Mouse (Mus musculus) intestine, embryonic 16.5 days (tissue): ENCODE results near the gene Sergef. TPM values are rescaled to one million over a fixed set of nuclear protein-coding genes. Genes with fewer than 3 reads are reported as not detected.
A peak's percentile ranks its signal among the peaks of the same experiment; 100 is the strongest.

ENCODE experiments used
- ATAC-seq: fragments of 200-750 bp; cut with Nextera tagmentation; 2 replicates; pipeline ENCODE4 v1.8.0; 2017; ENCODE audit warnings: moderate TSS enrichment, moderate library complexity
- H3K27ac ChIP-seq: fragments of 300-500 bp; sonication (generic); 2 replicates; pipeline ENCODE4 v1.5.1; 2014; ENCODE audit warnings: mild to moderate bottlenecking, low read length
- H3K27me3 ChIP-seq: fragments of 300-500 bp; sonication (generic); replicated peaks from 2 replicates; pipeline ENCODE4 v1.6.1; 2014; ENCODE audit warnings: low read length, control low read depth, mixed read lengths; ENCODE audit not compliant: control insufficient read depth, insufficient read depth
- H3K36me3 ChIP-seq: fragments of 300-500 bp; sonication (generic); 2 replicates; pipeline ENCODE4 v1.6.1; 2014; ENCODE audit warnings: low read length, control low read depth; ENCODE audit not compliant: control insufficient read depth, insufficient read depth
- H3K4me1 ChIP-seq: fragments of 300-500 bp; sonication (generic); 2 replicates; pipeline ENCODE4 v1.6.1; 2014; ENCODE audit warnings: low read length, control low read depth, mixed read lengths; ENCODE audit not compliant: control insufficient read depth, insufficient read depth
- H3K4me2 ChIP-seq: fragments of 300-500 bp; sonication (generic); 2 replicates; pipeline ENCODE4 v1.6.1; 2014; ENCODE audit warnings: low read depth, low read length, control low read depth
- H3K4me3 ChIP-seq: fragments of 300-500 bp; sonication (generic); 2 replicates; pipeline ENCODE4 v1.5.1; 2014; ENCODE audit warnings: mild to moderate bottlenecking, low read length
- H3K9ac ChIP-seq: fragments of 300-500 bp; sonication (generic); 2 replicates; pipeline ENCODE4 v1.6.1; 2014; ENCODE audit warnings: low read depth, low read length
- H3K9me3 ChIP-seq: fragments of 300-500 bp; sonication (generic); 2 replicates; pipeline ENCODE4 v1.6.1; 2016; ENCODE audit warnings: low read length, control low read depth; ENCODE audit not compliant: control insufficient read depth
- WGBS: fragments of 180-500 bp; shearing (Covaris S2); extraction: QIAGEN DNeasy Blood & Tissue Kit; methylation state at CpG from one replicate; pipeline ENCODE4 v1.1.7; 2014; 5-methylcytosine and 5-hydroxymethylcytosine counted together
- polyA plus RNA-seq: library from polyadenylated mRNA; unstranded; fragments of >200 nt; fragmentation: Nextera tagmentation; extraction: Ambion mirVana; gene quantifications from 2 replicates; pipeline ENCODE4 v1.2.1, GENCODE M21; 2015

The Sergef gene
- polyA plus RNA-seq, 1 experiment from 2014 or later = 14.6 TPM

GRCm38 (mm10) chr7:46509391-46510310, 130.0 kb downstream of the Sergef start:
- ATAC-seq = no peak
- Histone ChIP-seq H3K27ac (no peak overlapping the region), H3K4me2 (no peak overlapping the region), H3K9ac (no peak overlapping the region), H3K9me3 (no peaks in the 10 kb centered on the region), H3K4me3 (no peak overlapping the region), H3K27me3 (no peaks in the 10 kb centered on the region), H3K36me3 (no peaks in the 10 kb centered on the region), H3K4me1 (peaks cover 12% of the 10 kb centered on the region)
- WGBS = 55% methylated on average over 24 of the region's 24 CpGs

DNA sequence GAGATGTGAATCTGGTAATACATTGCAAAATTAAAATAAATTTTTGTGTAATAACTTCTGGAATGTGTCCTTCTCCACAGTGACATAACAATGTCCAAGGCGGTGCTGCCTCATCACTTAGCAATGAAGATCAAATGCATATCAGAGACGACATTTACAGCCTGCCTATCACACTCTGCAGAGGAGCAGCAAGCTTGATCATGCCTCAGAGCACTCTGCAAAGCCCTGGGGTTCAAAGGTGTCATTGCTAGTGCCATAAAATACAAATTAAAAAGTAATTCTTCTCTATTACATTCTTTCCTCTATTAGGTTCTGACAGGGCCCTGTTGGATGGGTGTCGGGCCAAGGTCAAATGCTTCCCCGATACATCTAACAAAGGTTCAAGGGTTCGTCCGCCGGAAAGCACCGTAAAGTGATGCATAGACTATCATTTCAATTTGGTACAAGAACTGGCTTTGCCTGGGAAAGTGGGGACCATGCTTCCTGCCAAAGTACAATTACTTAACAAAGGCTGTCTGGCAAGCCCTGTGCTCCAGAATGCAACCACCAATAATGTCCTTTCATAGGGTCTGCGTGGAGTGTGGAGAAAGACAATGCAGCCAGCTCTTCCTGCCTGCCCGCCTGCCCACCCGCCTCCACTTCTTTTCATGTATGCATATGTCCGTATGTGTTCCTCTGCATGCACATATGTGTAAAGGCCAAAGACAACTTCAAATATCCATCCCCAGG, 130.9 kb downstream of the Sergef start:
- H3K4me2 ChIP-seq = no peak overlapping the region
- no peak overlapping the region for H3K9ac ChIP-seq
- H3K27me3 ChIP-seq = no peaks in the 10 kb centered on the region
- no peaks in the 10 kb centered on the region for H3K9me3 ChIP-seq
- H3K27ac ChIP-seq = no peak overlapping the region
- ATAC-seq = peak; percentile 64
- H3K4me1 ChIP-seq = peaks cover 12% of the 10 kb centered on the region
- WGBS = 49% methylated on average over 12 of the region's 12 CpGs
- no peaks in the 10 kb centered on the region for H3K36me3 ChIP-seq
- H3K4me3 ChIP-seq = no peak overlapping the region

GRCm38 (mm10) chr7:46504157-46504556, 135.4 kb downstream of the Sergef start:
- Histone ChIP-seq H3K9ac (no peak overlapping the region), H3K4me1 (peaks cover 9% of the 10 kb centered on the region; the same call in 1 of the 2 replicates), H3K9me3 (no peaks in the 10 kb centered on the region), H3K27ac (no peak overlapping the region), H3K36me3 (no peaks in the 10 kb centered on the region), H3K4me2 (no peak overlapping the region), H3K4me3 (no peak overlapping the region), H3K27me3 (no peaks in the 10 kb centered on the region)
- no peak for ATAC-seq
- WGBS = 44% methylated on average over 4 of the region's 4 CpGs

DNA sequence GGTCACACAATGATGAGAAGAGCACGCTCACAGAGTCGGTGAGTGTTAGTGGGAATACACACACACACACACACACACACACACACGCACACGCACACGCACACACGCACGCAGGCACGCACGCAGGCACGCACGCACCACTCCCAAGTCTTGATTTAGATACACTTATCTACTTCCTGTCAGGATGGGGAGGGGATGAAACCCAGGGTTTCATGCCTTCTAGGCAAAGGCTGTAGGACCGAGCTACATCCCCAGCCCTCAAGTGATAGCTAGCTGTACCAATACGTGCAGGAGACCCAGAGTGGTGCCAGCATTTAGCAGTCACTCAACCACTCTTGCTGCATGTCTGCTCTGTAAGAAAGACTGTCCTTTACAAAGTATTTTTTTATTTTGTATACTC, 137.0 kb downstream of the Sergef start:
- Histone ChIP-seq H3K27ac (no peak overlapping the region), H3K9me3 (no peaks in the 10 kb centered on the region), H3K4me3 (no peak overlapping the region), H3K4me1 (0 out of 2 replicates have a peak, but pooled peaks cover 3% of the 10 kb centered on the region), H3K9ac (no peak overlapping the region), H3K4me2 (no peak overlapping the region), H3K36me3 (no peaks in the 10 kb centered on the region), H3K27me3 (no peaks in the 10 kb centered on the region)
- WGBS = 71% methylated on average over 13 of the region's 13 CpGs
- ATAC-seq = no peak

- Histone ChIP-seq H3K4me1 (0 out of 2 replicates have a peak, but pooled peaks cover 3% of the 10 kb centered on the region), H3K4me3 (no peak overlapping the region), H3K36me3 (no peaks in the 10 kb centered on the region), H3K27me3 (no peaks in the 10 kb centered on the region), H3K9ac (no peak overlapping the region), H3K9me3 (no peaks in the 10 kb centered on the region), H3K27ac (no peak overlapping the region), H3K4me2 (no peak overlapping the region)
- no peak for ATAC-seq
- 62% methylated on average over 2 of the region's 2 CpGs for WGBS
Measured at GRCm38 (mm10) chr7:46501458-46501857, 138.1 kb downstream of the Sergef start.

GRCm38 (mm10) chr7:46499561-46499960, 140.0 kb downstream of the Sergef start:
- H3K4me3 ChIP-seq = no peak overlapping the region
- no peak for ATAC-seq
- no peak overlapping the region for H3K4me2 ChIP-seq
- no peak overlapping the region for H3K9ac ChIP-seq
- H3K27ac ChIP-seq = no peak overlapping the region
- no peaks in the 10 kb centered on the region for H3K36me3 ChIP-seq
- WGBS = 87% methylated on average over 4 of the region's 4 CpGs
- 0 out of 2 replicates have a peak, but pooled peaks cover 3% of the 10 kb centered on the region for H3K4me1 ChIP-seq
- H3K9me3 ChIP-seq = no peaks in the 10 kb centered on the region
- no peaks in the 10 kb centered on the region for H3K27me3 ChIP-seq

- no peak overlapping the region for H3K4me3 ChIP-seq
- H3K36me3 ChIP-seq = peaks cover 3% of the 10 kb centered on the region; the same call in 1 of the 2 replicates
- no peaks in the 10 kb centered on the region for H3K9me3 ChIP-seq
- no peak overlapping the region for H3K9ac ChIP-seq
- WGBS = 58% methylated on average over 14 of the region's 14 CpGs
- no peak overlapping the region for H3K27ac ChIP-seq
- H3K4me2 ChIP-seq = no peak overlapping the region
- no peak for ATAC-seq
- no peaks in the 10 kb centered on the region for H3K4me1 ChIP-seq
- no peaks in the 10 kb centered on the region for H3K27me3 ChIP-seq
Measured at GRCm38 (mm10) chr7:46492134-46492678, 147.4 kb downstream of the Sergef start.

DNA sequence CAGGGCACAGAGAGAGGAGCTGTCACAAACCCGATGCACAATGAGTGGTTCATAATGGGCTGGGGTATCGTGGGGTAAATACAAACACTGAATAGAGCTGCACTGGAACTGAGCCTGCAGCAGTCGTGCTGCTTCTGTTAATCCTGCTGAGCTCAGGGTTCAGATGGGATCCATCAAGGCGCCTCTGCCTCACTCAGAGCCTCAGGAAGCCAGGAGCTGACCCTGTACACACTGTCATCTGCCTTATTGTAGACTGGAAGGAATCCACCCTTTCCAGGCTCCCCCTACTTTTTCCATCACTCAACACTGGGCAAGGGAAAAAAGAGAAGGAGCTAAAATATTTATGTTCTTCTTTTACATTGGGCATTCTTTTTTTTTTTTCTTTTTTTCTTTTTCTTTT, 152.3 kb downstream of the Sergef start:
- WGBS = 51% methylated on average over 4 of the region's 4 CpGs
- Histone ChIP-seq H3K27me3 (no peaks in the 10 kb centered on the region), H3K4me2 (no peak overlapping the region), H3K36me3 (no peaks in the 10 kb centered on the region), H3K4me1 (peaks cover 2% of the 10 kb centered on the region; the same call in 1 of the 2 replicates), H3K4me3 (no peak overlapping the region), H3K27ac (no peak overlapping the region), H3K9ac (no peak overlapping the region), H3K9me3 (no peaks in the 10 kb centered on the region)
- no peak for ATAC-seq

GRCm38 (mm10) chr7:46486761-46487160, 152.8 kb downstream of the Sergef start:
- 86% methylated on average over 5 of the region's 5 CpGs for WGBS
- Histone ChIP-seq H3K4me3 (no peak overlapping the region), H3K9ac (no peak overlapping the region), H3K27me3 (no peaks in the 10 kb centered on the region), H3K9me3 (no peaks in the 10 kb centered on the region), H3K4me2 (no peak overlapping the region), H3K36me3 (no peaks in the 10 kb centered on the region), H3K4me1 (peaks cover 8% of the 10 kb centered on the region), H3K27ac (no peak overlapping the region)
- ATAC-seq = no peak
